Mouse (Mus musculus) T-cell, adult 2 months (primary cell): ENCODE measurements around the gene Fgd5.

Experiments
- DNase-seq: peaks from one replicate; pipeline ENCODE4 v3.0.0; 2022; ENCODE audit warnings: low spot score

Gene Fgd5

DNA sequence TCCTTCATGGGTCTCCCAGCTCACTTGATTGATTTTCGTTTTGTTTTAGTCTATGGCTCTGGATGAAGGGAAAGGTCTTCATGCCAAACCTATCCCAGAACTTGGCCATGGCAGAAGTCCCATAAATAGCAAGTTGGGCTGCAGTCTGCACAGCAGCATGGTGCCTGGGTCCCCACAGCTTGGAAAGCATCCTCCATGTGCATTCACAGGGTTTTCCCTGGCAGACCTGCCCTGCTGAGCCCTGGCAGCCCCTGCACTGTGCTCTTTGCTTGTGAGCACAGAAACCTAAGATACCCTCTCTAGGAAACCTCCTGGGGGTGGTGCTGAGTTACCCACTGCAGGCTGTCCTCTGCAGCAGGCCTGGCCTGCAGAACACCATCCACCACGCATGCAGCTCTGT is 32.2 kb downstream of the Fgd5 start:
- DNase-seq = no peak

DNA sequence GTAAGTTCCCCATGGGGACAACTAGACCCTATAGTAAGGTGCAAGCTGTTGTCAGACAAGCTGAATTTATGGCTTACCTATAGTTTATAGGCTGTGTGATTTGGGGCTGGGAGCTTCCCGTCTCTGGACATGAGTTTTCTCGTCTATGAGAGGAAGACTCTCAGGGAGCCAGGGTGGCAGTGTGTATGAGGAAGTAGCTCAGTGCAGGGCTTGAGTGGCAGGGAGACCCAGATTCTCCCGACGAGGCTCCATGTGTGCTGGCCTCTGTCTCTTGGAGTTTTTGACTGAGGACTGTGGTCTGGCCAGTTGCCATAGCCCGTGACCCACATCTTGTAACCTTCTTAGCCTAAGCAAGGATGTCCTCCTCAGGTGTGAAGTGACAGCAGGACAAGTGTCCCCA is 33.7 kb downstream of the Fgd5 start:
- DNase-seq = no peak

DNA sequence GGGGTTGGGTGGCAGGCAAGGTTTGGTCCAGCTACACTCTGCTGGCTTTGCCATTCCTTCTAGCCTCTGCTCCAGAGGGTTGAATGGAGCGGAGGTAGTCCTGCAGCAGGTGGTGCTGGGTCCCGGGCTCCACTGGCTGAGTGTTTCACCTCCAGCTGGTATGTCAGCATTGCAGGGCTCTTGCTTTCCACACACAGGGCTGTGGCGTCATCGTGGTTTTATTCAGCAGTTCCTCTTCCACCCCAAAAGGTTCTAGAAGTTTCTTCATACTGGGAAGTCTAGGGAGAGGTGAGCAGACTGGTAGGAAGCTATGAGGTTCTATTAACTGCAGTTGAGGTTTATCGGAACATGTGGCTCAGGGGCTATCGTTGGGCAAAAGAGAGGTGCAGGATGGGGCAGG is 34.4 kb downstream of the Fgd5 start:
- no peak for DNase-seq

DNA sequence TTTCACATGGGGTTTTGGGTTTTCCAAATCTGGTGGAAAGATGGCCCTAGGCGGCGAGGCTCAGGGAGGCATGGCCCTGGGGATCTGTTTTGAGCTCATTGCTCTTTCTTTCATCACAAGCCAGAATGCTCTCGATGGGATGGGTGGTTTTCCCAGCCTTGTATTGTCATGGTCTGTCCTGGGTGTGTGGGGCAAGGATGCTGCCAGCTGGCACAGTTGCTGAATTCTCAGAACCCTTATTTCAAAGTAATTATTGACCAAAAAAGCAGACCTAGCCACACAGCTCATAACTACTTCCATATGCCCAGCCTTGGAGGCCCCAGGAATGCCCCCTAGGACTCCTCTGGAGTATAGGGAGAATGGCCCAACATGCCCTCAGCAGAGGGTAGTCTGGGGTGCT is 34.9 kb downstream of the Fgd5 start:
- DNase-seq = no peak

DNA sequence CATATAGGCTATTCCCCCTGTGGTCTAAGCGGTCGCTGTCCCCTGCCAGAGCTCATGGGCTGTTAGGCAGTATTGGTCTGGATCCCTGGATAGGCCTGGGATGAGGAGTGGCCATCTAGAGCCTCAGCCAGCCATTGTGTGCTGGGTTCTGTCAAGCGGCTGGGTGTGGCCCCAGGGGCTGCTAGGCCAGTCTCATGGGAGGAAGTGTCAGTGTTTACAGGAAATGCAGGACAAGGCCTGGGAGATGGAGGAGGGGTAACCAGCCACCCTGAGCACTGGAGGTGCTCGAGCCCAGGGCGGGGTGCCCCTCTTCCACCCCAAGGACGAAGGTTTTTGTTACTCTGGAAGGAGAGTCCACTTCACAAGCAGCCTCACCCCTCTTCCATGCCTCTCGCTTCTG is 36.3 kb downstream of the Fgd5 start:
- DNase-seq = no peak

DNA sequence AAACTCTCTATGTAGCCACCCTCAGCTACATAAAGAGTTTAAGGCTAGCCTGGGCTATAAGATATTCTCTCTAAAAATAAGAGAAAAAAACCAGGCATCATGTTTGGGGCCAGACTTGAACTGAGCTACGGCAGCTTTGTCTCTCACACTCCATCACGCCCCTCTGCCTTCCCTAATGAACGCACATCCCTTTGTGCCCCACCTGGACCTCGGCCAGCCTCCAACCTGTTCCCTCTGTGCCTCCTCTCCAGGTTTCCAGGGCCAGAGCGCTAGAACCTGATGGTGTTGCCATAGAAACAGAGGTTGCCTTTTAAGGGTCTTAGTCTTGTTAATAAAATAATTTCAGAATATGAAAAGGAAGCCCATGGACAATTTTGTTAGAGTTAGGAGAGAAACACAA is 37.2 kb downstream of the Fgd5 start:
- no peak for DNase-seq

DNA sequence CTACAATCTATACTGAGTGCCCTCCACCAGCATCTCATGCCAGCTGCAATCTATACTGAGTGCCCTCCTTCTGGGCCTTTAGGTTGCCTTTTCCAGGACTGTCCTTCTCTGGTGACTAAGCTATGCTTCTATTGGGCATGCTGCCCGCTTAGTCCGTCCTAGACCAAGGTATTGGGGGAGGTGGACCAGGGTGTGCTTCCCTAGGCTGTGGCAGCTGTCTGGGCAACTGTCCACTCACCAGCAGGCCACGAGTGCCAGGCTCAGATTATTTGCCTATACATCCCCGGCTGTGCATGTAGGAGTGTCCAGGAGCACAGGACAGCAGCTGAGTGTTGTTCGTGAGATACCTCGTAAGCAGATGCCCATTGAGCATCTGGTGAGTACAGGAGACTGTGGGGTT is 38.1 kb downstream of the Fgd5 start:
- no peak for DNase-seq

DNA sequence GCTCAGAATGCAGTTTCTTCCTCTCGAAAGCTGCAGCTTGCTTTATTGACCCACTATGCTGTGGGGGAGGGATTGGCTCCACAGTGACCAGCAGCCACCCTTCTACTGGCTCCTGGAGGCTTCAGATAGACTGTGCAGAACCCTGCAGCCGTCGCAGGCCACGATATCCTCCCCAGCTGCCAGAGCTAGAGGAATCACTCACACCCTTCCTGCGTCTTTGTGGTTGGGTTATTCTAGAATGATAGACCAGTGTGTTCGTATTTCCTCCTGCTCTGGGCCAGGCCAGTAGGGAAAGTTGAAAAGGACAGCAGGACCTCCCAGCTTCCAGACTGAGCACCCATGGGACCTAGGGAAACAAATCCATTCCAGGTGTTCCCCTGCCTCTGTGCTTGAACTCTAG is 39.7 kb downstream of the Fgd5 start:
- DNase-seq = no peak

DNA sequence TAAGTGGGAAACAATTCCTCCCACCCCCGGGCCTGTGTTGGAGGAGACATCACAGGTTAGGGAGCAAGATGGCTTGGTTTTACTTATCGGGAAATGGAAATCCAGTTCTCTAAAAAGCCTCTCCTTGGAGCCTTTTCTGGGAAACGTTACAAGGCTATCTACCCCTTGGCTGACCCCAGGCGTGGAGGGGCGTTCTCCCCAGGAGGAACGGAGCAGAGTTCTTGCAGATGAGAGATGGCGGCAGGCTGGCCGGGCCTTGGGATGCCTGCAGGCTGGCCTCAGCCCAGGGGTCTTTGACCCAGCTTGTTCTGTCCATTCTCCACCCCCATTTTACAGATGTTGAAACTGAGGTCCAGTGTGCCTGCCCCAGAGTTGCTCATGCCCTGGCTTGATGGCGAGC is 42.4 kb downstream of the Fgd5 start:
- no peak for DNase-seq

DNA sequence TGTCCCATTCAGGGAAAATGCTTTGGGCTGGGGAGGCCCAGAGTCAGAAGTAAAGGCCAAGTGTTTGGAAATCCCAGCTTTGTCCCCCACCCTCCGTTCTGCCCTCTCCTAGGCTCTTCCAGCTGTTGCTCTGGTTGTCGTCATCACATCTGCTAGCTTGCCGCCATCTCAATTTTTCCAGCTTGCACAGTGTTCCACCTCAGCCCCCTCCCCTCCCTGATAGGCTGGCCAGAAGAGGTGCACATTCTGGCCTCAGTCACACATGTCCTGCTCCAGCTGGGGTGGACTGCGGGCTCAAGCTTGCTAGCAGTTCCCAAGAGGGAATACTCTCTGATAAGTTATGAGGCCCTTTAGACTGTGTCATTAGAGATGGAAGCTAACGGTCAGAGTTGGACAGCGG is 42.8 kb downstream of the Fgd5 start:
- no peak for DNase-seq

DNA sequence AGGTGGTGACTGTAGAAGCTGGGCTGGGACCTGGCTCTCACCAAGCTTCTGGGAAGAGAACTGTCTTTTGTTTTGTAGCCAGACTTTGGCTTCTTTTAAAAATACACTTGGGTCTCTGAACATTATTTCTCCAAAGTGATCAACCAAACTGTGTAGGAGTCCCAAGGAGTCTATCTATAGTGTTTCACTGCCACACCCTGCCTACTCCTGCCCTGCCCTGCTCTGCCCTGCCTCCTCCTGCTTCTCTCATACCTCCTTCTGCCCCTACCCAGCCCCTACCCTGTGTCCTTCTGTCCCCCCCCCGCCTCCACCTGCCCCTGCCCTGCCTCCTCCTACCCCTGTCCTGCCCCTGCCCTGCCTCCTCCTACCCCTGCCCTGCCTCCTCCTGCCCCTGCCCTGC is 46.6 kb downstream of the Fgd5 start:
- no peak for DNase-seq

DNA sequence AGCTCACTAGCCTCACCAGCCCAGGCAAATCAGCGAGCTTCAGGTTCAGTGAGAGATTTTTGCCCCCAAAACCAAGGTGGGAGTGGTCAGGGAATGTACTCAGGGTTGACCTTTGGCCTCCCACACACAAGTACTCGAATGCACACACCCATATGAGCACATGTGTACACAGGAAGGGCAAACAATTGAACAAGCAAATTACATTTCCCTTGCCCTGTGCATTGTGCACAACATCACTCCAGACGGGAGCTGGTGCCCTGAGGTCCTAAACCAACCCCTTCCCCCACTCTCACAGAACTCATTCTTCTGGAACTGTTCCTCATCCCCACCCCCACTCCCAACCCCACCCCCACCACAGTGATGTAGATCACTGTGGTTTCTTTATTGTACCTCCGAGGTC is 48.7 kb downstream of the Fgd5 start:
- no peak for DNase-seq

DNA sequence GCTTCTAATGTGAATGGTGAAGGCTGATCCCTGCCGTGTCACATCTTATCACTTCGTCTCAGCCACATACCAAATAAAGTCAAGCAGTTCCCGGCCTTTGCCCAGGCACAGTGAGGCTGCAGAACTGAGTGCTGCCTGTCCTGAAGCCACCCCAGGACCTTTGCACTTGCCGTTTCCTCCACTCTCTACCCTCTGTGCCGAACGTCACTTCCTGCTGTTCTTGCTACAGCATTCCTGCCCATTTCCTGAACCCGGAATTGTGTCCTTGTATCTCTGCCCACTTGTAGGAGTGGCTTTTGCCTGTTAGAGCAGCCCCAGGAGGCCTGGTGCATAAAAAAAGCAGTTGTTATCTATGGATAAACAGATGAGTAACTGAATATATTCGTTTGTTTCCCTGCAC is 52.0 kb downstream of the Fgd5 start:
- no peak for DNase-seq

DNA sequence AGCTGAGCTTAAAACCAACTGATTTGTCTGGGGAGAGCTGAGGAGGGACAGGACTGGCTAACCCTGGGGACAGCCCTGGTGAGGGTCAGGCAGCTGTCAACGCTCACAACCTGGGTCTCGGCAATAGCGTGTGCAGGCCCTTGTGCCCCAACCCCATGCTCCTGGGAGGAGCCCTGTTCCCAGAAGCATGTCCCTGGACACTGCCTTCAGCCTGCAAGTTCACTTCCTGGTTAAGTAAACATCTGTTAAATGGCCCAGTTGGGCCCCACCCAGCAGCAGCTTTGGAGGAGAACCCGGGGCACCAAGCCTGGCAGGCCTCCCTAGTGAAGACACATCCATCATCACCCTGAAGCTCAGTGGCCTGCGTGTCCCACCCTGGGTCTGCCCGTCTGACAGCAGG is 56.0 kb downstream of the Fgd5 start:
- no peak for DNase-seq

DNA sequence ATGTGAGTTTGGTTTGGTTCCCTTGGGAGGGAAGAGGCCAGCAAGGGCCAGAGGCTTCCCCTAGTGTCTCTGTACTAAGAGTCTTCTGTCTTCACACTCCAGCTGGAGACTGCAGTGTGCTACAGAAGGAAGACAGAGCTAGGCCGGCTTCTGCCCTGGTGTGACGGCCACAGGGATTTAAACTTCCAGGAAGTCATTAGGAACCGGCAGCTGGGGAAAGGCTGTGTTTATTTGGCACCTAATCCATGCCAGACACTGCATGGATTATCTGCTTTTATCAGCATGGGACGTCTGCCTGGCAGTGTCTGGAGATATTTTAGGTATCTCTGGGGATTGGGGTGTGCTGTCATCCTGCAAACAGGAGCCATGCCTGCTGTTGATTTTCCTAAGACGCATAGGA is 57.7 kb downstream of the Fgd5 start:
- DNase-seq = no peak

DNA sequence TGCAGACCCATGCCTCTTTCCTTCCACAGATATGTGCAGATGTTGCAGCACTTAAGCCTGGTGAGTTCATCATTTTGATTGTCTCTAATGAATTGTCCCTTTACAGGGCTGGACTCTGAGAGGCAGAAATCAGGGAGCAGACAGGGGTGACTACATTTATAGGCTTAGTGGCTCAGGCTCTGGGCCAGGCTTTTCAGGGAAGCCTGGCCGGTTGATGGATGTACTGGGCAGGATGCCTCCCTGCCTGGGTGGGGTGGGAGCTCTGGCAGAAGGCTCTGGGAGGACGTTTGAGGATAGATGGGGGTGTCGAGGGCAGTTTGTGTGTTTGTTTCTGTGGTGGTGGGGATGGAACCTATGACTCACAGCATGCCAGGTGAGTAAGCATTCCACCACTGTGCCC is 59.5 kb downstream of the Fgd5 start:
- no peak for DNase-seq

DNA sequence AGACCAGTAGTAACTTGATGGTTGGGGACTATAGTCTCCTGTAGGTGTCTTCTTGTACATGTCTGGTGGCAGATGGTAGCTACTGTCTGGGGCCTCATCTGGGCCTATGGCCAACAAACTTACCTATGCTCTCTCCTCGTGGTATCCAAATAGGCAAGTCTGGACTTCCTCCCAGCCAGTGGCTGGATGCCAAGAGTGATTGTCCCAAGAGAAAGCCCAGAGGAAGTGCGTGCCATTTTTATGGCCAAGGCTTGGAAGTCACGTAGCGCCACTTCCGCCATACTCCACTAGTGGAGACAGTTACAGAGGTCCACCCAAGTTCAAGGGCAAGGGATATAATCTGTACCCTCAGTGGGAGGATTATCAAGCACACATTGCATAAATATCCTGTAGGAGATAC is 62.6 kb downstream of the Fgd5 start:
- DNase-seq = no peak

DNA sequence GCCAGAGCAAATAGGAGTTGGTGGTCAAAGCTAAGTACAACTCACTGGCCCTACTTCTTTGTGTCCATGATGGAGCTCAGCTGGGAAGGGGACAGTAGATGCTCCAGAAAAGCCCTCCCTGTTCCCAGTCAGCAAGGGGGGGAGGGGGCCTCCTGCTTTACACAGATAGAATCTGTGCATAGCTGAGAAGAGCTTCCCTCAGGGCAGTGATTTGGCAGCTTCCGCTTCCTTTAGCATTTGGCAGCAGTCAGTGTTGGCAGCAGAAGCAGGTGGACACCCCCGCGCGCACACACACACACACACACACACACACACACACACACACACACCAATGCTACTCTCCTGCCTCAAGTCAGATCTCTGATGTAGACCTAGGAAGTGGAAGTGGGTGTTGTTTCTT is 63.4 kb downstream of the Fgd5 start:
- no peak for DNase-seq

DNA sequence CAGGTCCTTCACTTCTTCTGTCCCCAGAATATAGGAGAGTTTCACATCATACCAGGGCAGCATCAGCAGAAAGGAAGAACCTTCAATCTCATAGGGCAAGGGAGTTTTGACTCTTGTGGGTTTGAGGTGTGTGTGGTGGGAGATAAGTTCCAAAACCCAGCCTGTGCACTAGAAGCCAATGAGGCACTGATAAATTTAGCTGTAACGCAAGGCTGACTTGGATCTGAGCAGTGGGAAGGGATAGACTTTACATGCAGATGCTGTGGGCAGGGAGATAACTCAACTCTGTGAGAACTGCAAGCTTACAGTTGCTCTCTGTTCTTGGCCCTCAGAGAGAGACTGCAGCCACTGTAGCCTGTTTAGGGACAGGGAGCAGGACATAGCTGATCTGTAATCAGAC is 64.2 kb downstream of the Fgd5 start:
- DNase-seq = no peak

DNA sequence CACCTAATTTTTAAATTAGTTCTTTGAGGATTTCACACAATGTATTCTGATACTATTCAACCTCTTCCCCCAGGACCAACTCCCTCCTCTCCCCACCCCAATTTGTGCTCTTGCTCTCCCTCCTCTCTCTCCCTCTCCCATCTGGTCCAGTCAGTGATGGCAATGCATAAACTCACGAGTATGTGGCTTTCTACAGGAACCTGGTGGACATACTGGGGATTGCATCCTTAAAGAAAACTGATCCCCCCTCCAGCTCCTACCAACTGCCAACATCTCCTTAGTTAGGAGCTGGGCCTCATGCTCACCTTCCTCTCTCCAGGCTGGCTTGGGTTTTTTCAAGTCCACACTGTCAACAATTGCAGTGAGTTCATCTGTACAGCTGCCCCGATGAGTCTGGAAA is 79.1 kb downstream of the Fgd5 start:
- no peak for DNase-seq

DNA sequence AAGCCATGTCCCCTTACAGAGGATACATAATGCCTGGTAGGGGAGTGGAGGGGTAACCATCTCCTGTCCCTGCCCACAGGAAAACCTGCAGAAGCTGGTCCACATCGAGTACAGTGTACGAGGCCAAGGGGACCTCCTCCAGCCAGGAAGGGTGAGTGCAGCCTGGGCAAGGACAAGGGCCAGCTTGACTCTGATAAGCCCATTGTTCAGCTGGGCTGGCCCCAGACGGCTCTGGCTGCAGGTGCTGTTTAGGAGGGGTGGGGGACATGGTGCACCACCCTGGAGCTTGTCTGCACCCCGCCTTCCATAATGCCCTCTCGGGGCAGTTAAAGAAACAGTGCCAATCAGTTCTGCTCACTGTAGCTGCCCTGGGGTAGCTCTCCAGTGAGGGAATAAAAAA is 83.0 kb downstream of the Fgd5 start:
- no peak for DNase-seq

DNA sequence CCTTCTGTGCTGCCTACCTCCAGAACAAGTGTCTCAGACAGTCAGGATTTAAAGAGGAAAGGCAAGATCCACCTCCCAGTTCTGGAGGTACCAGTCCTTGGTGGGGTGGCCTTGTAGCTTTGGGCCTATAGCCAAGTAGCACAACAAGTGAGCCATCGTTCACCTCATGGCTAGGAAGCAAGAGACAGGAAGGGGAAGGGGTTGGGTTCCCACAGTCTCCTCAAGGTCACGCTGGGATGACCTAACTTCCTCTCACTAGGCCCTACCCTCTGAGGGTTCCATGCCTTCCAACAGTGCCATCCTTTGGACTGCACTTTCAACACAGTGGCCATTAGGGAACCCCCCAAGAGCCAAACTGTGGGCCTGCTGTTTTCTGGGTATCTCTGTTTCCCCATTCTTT is 84.8 kb downstream of the Fgd5 start:
- no peak for DNase-seq

DNA sequence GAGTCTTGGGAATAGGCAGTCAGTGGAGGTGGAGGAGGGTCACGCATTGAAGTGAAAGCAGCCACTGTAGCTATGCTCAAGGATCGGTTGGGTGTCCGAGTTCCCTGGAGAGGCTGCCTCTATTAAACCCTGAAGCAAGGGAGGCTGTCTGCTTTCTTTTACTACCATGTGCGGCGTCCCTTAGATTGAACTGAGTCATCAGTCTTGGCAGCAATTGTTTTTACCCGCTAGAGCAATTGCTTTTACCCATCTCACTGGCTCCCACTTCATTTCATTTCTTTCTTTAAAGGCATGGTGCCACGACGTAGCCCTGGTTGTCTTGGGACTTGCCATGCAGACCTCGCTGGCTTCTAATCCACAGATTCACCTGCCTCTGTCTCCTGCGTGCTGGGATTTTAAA is 85.4 kb downstream of the Fgd5 start:
- DNase-seq = no peak

DNA sequence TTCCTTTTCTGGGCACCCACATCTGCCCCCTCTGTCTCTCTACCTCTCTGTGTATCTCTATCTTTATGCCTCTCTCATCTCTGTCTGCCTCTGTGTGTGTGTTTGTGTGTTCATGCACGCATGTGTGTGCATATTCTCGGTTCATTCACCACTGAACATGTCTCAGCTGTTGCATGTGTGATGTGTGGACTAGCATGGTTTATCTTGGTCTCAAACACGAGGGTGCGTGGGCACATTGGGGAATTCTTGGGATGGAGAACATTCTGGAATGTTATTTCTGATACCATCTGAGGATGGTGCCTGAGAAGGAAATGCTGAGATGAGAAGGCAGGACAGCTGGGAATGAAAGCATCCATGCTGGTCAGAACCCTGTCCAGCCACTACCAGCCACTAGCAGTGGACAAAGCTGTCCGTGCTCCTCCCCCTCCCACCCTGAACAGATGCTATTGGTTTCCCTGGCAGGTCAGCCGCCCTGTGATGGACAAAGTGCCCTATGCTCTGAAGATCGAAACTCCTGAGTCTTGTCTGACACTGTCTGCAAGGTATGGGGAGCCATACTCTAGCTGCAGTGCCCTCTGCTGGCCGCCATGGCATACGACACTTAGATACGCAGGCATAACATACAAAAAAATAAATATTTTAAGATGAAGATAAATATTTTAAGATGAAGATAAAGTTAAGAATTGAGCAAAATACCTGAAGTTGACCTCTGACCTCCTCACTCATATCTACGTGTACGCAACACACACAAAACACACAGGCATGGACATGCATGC is 87.2 kb downstream of the Fgd5 start:
- peak; percentile 12 for DNase-seq
